Mouse (Mus musculus) CD4-positive, CD25-positive, alpha-beta regulatory T cell, adult 4 months (primary cell): ENCODE results near the gene Tnfaip8l1. TPM values are rescaled to one million over a fixed set of nuclear protein-coding genes. Genes with fewer than 3 reads are reported as not detected.

Experiments
- ATAC-seq: one replicate; pipeline ENCODE4 v1.8.0; 2017
- polyA plus RNA-seq, 2 experiments: library from polyadenylated mRNA; unstranded; fragments of 100-300 nt; shearing (Covaris generic); gene quantifications; one replicate each; pipeline ENCODE4 v1.2.1; 2017

Tnfaip8l1 gene
- polyA plus RNA-seq, 2 experiments from 2014 or later: 30.3 to 43.4 TPM

GRCm38 (mm10) chr17:56183658-56184103, 21.4 kb downstream of the Tnfaip8l1 start, which contains the start of gene Mydgf:
Mydgf (minus strand) TSS chr17:56183920.
- ATAC-seq: peak; percentile 98

- ATAC-seq: no peak
Observed at GRCm38 (mm10) chr17:56185281-56186141, 23.2 kb downstream of the Tnfaip8l1 start.

- no peak for ATAC-seq
Observed at GRCm38 (mm10) chr17:56191266-56191665, 29.0 kb downstream of the Tnfaip8l1 start.

- ATAC-seq: no peak
Observed at GRCm38 (mm10) chr17:56194357-56194756, 32.1 kb downstream of the Tnfaip8l1 start.

- no peak for ATAC-seq
Observed at GRCm38 (mm10) chr17:56194765-56195164, 32.5 kb downstream of the Tnfaip8l1 start.

- ATAC-seq: no peak
Observed at GRCm38 (mm10) chr17:56196860-56197259, 34.6 kb downstream of the Tnfaip8l1 start.

- no peak for ATAC-seq
Observed at GRCm38 (mm10) chr17:56200586-56200985, 38.3 kb downstream of the Tnfaip8l1 start.

- no peak for ATAC-seq
Observed at GRCm38 (mm10) chr17:56201642-56202041, 39.4 kb downstream of the Tnfaip8l1 start.

GRCm38 (mm10) chr17:56202476-56202875, 40.2 kb downstream of the Tnfaip8l1 start:
- no peak for ATAC-seq

- no peak for ATAC-seq
Observed at GRCm38 (mm10) chr17:56203729-56204128, 41.5 kb downstream of the Tnfaip8l1 start.

- no peak for ATAC-seq
Observed at GRCm38 (mm10) chr17:56206276-56206884, 44.1 kb downstream of the Tnfaip8l1 start.

- ATAC-seq: no peak
Observed at GRCm38 (mm10) chr17:56206986-56207674, 44.9 kb downstream of the Tnfaip8l1 start.

- ATAC-seq: no peak
Observed at GRCm38 (mm10) chr17:56207963-56208530, 45.8 kb downstream of the Tnfaip8l1 start.

GRCm38 (mm10) chr17:56208821-56209220, 46.5 kb downstream of the Tnfaip8l1 start:
- ATAC-seq: no peak

- no peak for ATAC-seq
Observed at GRCm38 (mm10) chr17:56211090-56211489, 48.8 kb downstream of the Tnfaip8l1 start.

GRCm38 (mm10) chr17:56212676-56213075, 50.4 kb downstream of the Tnfaip8l1 start:
- no peak for ATAC-seq

GRCm38 (mm10) chr17:56214229-56214628, 52.0 kb downstream of the Tnfaip8l1 start:
- ATAC-seq: no peak

GRCm38 (mm10) chr17:56217670-56218069, 55.4 kb downstream of the Tnfaip8l1 start:
- ATAC-seq: no peak

GRCm38 (mm10) chr17:56218377-56219191, 56.3 kb downstream of the Tnfaip8l1 start, which contains the start of gene Dpp9:
Dpp9 (minus strand) TSS chr17:56218905.
- peak; percentile 100 for ATAC-seq

- ATAC-seq: peak; percentile 5
Observed at GRCm38 (mm10) chr17:56219251-56219650, 57.0 kb downstream of the Tnfaip8l1 start.

- no peak for ATAC-seq
Observed at GRCm38 (mm10) chr17:56219805-56220204, 57.5 kb downstream of the Tnfaip8l1 start.
